Mouse (Mus musculus) ES-Bruce4 (cell line): ENCODE data around the gene Tbc1d30. TPM values are rescaled to one million over a fixed set of nuclear protein-coding genes. Genes with fewer than 3 reads are reported as not detected.
A peak's percentile ranks its signal among the peaks of the same experiment; 100 is the strongest.

Experiments used
- H3K27ac ChIP-seq: 2 replicates; pipeline ENCODE4 v1.5.1; 2012; ENCODE audit warnings: low read length, inconsistent platforms; ENCODE audit not compliant: insufficient read depth
- H3K27me3 ChIP-seq: 2 replicates; pipeline ENCODE4 v1.6.1; 2012; ENCODE audit warnings: mild to moderate bottlenecking, low read length, inconsistent platforms; ENCODE audit not compliant: control insufficient read depth, poor library complexity, insufficient read depth, severe bottlenecking
- H3K36me3 ChIP-seq: 2 replicates; pipeline ENCODE4 v1.6.1; 2012; ENCODE audit warnings: inconsistent platforms, mild to moderate bottlenecking, low read length, moderate library complexity; ENCODE audit not compliant: control insufficient read depth, poor library complexity, insufficient read depth, severe bottlenecking
- H3K4me1 ChIP-seq: one replicate; pipeline ENCODE4 v1.8.1; 2011; ENCODE audit warnings: low read length; ENCODE audit not compliant: control insufficient read depth, insufficient read depth
- H3K4me3 ChIP-seq: 2 replicates; pipeline ENCODE4 v1.5.1; 2011; ENCODE audit warnings: low read depth, mild to moderate bottlenecking, low read length
- H3K9ac ChIP-seq: 2 replicates; pipeline ENCODE4 v1.6.1; 2012; ENCODE audit warnings: low read depth, mild to moderate bottlenecking, inconsistent platforms; ENCODE audit not compliant: poor library complexity, severe bottlenecking
- H3K9me3 ChIP-seq: replicated peaks from 2 replicates; pipeline ENCODE4 v1.6.1; 2012; ENCODE audit warnings: mild to moderate bottlenecking, low read length, inconsistent platforms; ENCODE audit not compliant: control insufficient read depth, poor library complexity, insufficient read depth, severe bottlenecking
- CTCF ChIP-seq: IDR thresholded peaks from one replicate; pipeline ENCODE4 v1.8.1; 2011; ENCODE audit warnings: low read depth, low read length
- EP300 ChIP-seq: IDR thresholded peaks from 2 replicates; pipeline ENCODE4 v1.6.1; 2011; ENCODE audit warnings: low read depth, low read length; ENCODE audit not compliant: insufficient read depth
- POLR2A ChIP-seq: IDR thresholded peaks from one replicate; pipeline ENCODE4 v1.8.1; 2011; ENCODE audit warnings: low read length; ENCODE audit not compliant: insufficient read depth
- polyA plus RNA-seq: library from polyadenylated mRNA; stranded (reverse); fragments of >200 nt; gene quantifications from 2 replicates; pipeline ENCODE4 v1.2.4, GENCODE M21; 2011; ENCODE audit warnings: low read depth; ENCODE audit not compliant: missing spikeins, insufficient read depth, insufficient read length

The Tbc1d30 gene
- polyA plus RNA-seq, 1 experiment: not detected

DNA sequence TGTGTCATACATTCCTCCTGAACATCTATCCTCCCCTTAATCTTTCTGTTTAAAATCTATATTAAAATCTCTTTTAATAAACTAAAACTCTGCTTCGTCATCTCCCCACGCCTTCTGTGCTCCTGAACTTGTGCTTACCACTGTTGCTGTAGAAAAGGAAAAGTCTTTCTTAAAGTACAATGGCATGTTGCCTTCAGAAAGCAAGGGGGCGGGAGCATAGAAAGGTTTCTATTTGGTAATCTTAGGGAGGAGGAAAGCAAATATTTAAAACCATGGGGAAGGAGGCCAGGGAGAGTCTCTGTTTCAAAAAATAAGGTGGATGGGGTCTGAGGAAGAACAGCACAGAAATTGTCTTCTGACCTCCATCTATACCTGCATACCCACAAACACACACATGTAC is 38.0 kb downstream of the Tbc1d30 start:
- peaks cover 16% of the 10 kb centered on the region for H3K27me3 ChIP-seq
- no peak for TF ChIP-seq POLR2A
- no peak for TF ChIP-seq CTCF
- TF ChIP-seq EP300: no peak
- no peaks in the 10 kb centered on the region for H3K9me3 ChIP-seq
- no peak overlapping the region for H3K4me3 ChIP-seq
- H3K27ac ChIP-seq: no peak overlapping the region
- H3K4me1 ChIP-seq: no peaks in the 10 kb centered on the region
- no peaks in the 10 kb centered on the region for H3K36me3 ChIP-seq
- H3K9ac ChIP-seq: no peak overlapping the region

DNA sequence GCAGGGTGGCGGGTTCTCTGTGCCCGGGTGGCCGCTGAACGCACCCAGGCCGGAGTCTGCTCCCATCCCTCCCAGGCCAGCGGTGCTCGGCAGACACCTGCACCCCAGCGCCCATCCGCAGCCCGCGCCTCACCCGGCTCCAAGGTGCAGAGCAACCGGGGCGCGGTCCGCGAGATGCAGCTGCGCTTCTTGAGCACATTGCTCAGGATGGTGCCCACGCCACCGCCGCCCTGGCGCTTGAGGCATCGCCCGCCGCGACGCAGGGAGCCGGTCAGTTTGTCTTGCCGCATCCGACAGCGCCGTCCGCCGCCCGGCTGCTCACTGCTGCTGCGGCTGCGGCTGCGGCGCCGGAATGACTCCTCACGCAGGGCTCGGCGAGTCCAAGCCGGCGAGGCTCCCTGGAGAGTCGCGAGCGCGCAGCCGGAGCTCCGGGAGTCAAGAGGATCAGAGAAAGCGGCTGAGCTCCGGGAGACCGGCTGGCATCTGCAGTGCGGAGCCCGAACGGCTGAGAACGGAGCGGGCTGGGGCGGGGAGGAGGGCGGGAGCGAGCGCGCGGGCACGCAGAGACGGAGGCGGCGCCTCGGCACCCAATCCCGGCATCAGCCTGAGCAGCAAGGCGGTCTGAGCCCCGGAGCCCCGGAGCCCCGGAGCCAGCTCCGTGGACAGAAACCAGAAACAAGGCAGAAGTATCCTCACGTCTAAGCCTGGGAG is 40.4 kb downstream of the Tbc1d30 start:
- peak overlapping the region; percentile 42 for H3K9ac ChIP-seq
- no peaks in the 10 kb centered on the region for H3K9me3 ChIP-seq
- H3K4me1 ChIP-seq: no peaks in the 10 kb centered on the region
- no peaks in the 10 kb centered on the region for H3K36me3 ChIP-seq
- TF ChIP-seq CTCF: no peak
- TF ChIP-seq EP300: no peak
- TF ChIP-seq POLR2A: no peak
- peaks cover 14% of the 10 kb centered on the region for H3K27me3 ChIP-seq
- peak overlapping the region; percentile 76 for H3K4me3 ChIP-seq
- no peak overlapping the region for H3K27ac ChIP-seq

DNA sequence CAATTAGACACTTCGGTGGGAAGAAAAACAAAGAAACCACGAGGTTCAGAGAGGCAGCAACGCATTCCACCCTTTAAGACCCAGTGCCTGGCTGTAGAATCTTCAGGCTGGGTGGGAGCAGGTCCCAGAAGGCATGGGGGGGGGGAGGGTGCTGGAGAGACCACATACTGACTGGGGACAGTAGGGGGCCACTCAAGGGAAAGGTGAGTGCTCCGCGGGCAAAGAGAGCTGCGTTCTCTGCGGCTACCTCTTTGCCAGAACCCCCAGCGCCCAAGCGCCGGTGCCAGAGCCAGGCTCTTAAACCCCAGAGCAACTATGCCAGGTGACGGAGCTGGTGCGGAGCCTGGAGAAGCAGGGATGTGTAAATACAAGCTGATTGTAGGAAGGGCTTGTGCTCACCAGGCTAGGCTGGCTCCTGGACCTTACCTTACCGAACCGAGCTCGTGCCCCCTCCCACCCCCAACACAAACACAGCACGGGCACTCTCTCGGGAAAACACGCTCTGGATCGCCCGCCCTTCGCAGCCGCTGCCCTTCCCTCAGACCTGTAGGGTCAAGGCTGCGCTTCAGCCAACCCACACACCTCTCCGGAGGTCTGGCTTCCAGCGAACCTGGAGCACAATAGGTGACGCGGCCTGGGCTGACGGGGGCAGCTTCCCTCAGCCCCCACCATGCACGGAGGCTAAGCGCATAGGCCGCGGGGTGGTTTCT is 41.1 kb downstream of the Tbc1d30 start:
- no peaks in the 10 kb centered on the region for H3K9me3 ChIP-seq
- H3K9ac ChIP-seq: peak overlapping the region; percentile 42; the same call in 1 of the 2 replicates
- H3K27ac ChIP-seq: no peak overlapping the region
- TF ChIP-seq POLR2A (no peak), CTCF (no peak), EP300 (no peak)
- peak overlapping the region; percentile 76 for H3K4me3 ChIP-seq
- H3K4me1 ChIP-seq: no peaks in the 10 kb centered on the region
- H3K36me3 ChIP-seq: no peaks in the 10 kb centered on the region
- peaks cover 14% of the 10 kb centered on the region for H3K27me3 ChIP-seq

DNA sequence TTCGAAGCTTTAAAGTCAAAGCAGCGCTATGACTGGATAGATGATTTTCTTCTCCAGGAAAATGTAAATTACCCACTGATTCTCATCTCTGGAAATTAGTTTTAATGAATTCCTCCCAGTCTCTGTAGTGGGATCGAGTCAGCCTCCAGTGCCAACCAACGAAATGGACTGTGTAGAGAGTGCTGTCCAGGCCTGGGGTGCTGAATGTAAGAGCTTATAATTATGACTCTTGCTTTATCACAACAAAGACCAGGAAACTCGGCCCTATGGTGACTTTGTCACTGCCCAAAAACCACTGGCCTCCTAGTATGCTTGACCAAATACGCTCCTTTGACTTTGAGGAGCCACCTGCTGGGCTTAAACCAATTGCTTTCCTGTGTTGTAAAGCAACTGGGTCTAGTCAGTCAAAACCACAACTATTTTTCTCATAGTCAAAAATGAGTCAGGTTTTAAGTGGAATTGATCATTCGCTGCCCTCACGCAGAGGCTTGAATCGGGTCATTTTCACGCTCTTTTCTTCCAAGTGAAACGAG is 41.9 kb downstream of the Tbc1d30 start:
- no peak for TF ChIP-seq POLR2A
- H3K27me3 ChIP-seq: peaks cover 14% of the 10 kb centered on the region
- no peak overlapping the region for H3K9ac ChIP-seq
- H3K36me3 ChIP-seq: no peaks in the 10 kb centered on the region
- no peak overlapping the region for H3K27ac ChIP-seq
- no peak overlapping the region for H3K4me3 ChIP-seq
- no peaks in the 10 kb centered on the region for H3K4me1 ChIP-seq
- no peaks in the 10 kb centered on the region for H3K9me3 ChIP-seq

DNA sequence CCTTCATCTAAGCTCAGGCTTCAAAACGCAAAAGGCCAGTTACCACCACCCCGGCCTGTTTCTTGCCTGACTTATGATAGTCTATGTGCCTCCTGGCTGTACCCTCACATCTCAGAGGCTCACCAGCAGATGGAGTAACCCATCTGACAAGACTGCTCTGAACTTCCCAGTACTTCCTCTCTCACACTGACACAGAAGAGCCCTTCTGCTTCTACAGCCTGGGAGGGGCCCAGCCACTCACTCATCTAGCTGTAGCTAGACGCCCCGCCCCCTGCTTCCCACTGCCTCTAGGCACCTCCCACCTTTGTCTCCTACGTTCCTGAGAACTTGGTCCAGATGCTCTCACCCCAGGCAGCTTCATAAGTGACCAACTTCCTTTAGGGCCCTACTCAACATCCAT is 45.6 kb downstream of the Tbc1d30 start:
- no peak for TF ChIP-seq CTCF
- TF ChIP-seq EP300: no peak
- TF ChIP-seq POLR2A: no peak
- no peaks in the 10 kb centered on the region for H3K36me3 ChIP-seq
- no peak overlapping the region for H3K27ac ChIP-seq
- H3K9ac ChIP-seq: no peak overlapping the region
- H3K4me1 ChIP-seq: no peaks in the 10 kb centered on the region
- no peaks in the 10 kb centered on the region for H3K9me3 ChIP-seq
- H3K4me3 ChIP-seq: no peak overlapping the region
- peaks cover 4% of the 10 kb centered on the region; the same call in 1 of the 2 replicates for H3K27me3 ChIP-seq

DNA sequence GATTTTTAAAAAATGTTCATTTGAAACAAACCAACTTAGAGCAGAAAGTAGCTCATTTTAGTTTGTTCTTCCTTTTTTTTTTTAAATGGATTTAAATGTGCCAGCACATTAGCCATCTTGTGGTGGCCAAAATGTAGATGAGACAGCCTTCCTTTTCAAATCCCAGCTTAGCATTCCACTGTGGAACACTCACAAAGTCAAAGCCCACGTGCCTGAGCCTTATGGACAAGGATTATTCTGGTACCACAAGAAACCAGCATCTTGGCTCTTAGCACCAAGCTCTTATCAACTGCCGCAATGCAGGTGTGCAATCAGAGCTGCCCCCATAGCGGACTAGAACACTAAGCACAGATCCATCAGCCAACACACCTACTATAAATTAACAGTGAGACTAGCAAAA is 47.5 kb downstream of the Tbc1d30 start:
- TF ChIP-seq EP300: no peak
- TF ChIP-seq CTCF: no peak
- no peak for TF ChIP-seq POLR2A
- no peak overlapping the region for H3K27ac ChIP-seq

More for the DNA sequence above, 47.5 kb downstream of the Tbc1d30 start:
- Histone ChIP-seq H3K4me3 (no peak overlapping the region), H3K9ac (no peak overlapping the region), H3K9me3 (no peaks in the 10 kb centered on the region), H3K4me1 (no peaks in the 10 kb centered on the region), H3K36me3 (no peaks in the 10 kb centered on the region), H3K27me3 (no peaks in the 10 kb centered on the region)
